Mouse (Mus musculus): Measurements from ENCODE around the gene Slc7a6os. TPM values are rescaled to one million over a fixed set of nuclear protein-coding genes. Genes with fewer than 3 reads are reported as not detected.

Slc7a6os gene
- total RNA-seq, 2 experiments from 2014 or later: 26.3 to 28.6 TPM

- no peak for DNase-seq
Observed at GRCm38 (mm10) chr8:106178428-106178827, 32.3 kb downstream of the Slc7a6os start.

GRCm38 (mm10) chr8:106177594-106177993 lies 33.1 kb downstream of the Slc7a6os start:
- DNase-seq: no peak

- DNase-seq: no peak
Observed at GRCm38 (mm10) chr8:106176891-106177290, 33.8 kb downstream of the Slc7a6os start.

GRCm38 (mm10) chr8:106173566-106173965 lies 37.2 kb downstream of the Slc7a6os start:
- no peak for DNase-seq

- DNase-seq: no peak
Observed at GRCm38 (mm10) chr8:106169934-106170480, 40.7 kb downstream of the Slc7a6os start.

GRCm38 (mm10) chr8:106169017-106169933 lies 41.5 kb downstream of the Slc7a6os start:
- DNase-seq: peak; percentile 42 to 48

- DNase-seq: peak; percentile 90 to 95
Observed at GRCm38 (mm10) chr8:106168356-106169016, 42.2 kb downstream of the Slc7a6os start, which contains the start of gene Slc7a6. Gene Slc7a6, plus strand, starts transcription at chr8:106168857.

GRCm38 (mm10) chr8:106165460-106165859 lies 45.3 kb downstream of the Slc7a6os start:
- DNase-seq: peak; percentile 70 to 78

GRCm38 (mm10) chr8:106163251-106163650 lies 47.5 kb downstream of the Slc7a6os start:
- DNase-seq: peak in 1 of 2 experiments; percentile 20

- no peak for DNase-seq
Observed at GRCm38 (mm10) chr8:106159876-106160275, 50.9 kb downstream of the Slc7a6os start.

- DNase-seq: no peak
Observed at GRCm38 (mm10) chr8:106158381-106158780, 52.4 kb downstream of the Slc7a6os start.

- no peak for DNase-seq
Observed at GRCm38 (mm10) chr8:106157419-106157818, 53.3 kb downstream of the Slc7a6os start.

- no peak for DNase-seq
Observed at GRCm38 (mm10) chr8:106152876-106153275, 57.9 kb downstream of the Slc7a6os start.

- no peak for DNase-seq
Observed at GRCm38 (mm10) chr8:106151041-106151440, 59.7 kb downstream of the Slc7a6os start.

Other genes with a start within 250 kb of the Slc7a6os start
- 10 to 100 TPM; 43.9 to 58.9 TPM for gene Slc12a4, start 244.8 kb downstream of the Slc7a6os start, total RNA-seq (2021)
- not detected for gene Dpep3, start 231.5 kb downstream of the Slc7a6os start, total RNA-seq (2021)
- gene Dus2, start 219.6 kb downstream of the Slc7a6os start, total RNA-seq (2021): 10 to 100 TPM; 16.0 to 19.3 TPM
- gene Dpep2nb, start 205.0 kb downstream of the Slc7a6os start, total RNA-seq (2021): under 1 TPM in 1 of 2 experiments, not detected in 1; 0.30 TPM
- 10 to 100 TPM; 15.5 to 16.9 TPM for gene Ddx28, start 199.1 kb downstream of the Slc7a6os start, total RNA-seq (2021)
- gene Nfatc3, start 152.1 kb downstream of the Slc7a6os start, total RNA-seq (2021): 10 to 100 TPM; 37.3 to 48.0 TPM
- gene Esrp2, start 74.0 kb downstream of the Slc7a6os start, total RNA-seq (2021): 1 to 10 TPM; 1.1 to 3.5 TPM
- gene Pla2g15, start 60.5 kb downstream of the Slc7a6os start, total RNA-seq (2021): 10 to 100 TPM; 17.4 to 29.6 TPM
- gene Slc7a6, start 42.1 kb downstream of the Slc7a6os start, total RNA-seq (2021): 10 to 100 TPM; 28.4 to 33.1 TPM
- 10 to 100 TPM; 27.0 to 28.2 TPM for gene Prmt7, start within 50 bp of the Slc7a6os start, total RNA-seq (2021)
- 10 to 100 TPM in 1 of 2 experiments, 1 to 10 TPM in 1; 9.2 to 11.8 TPM for gene Smpd3, start 127.1 kb upstream of the Slc7a6os start, total RNA-seq (2021)
- gene Zfp90, start 204.4 kb upstream of the Slc7a6os start, total RNA-seq (2021): 1 to 10 TPM; 4.7 to 5.4 TPM